Mouse (Mus musculus) ES-E14 (cell line): Measurements from ENCODE around the gene Mapk6.

Source experiments
- HCFC1 ChIP-seq: IDR thresholded peaks from 2 replicates; pipeline ENCODE4 v1.6.1; 2012; ENCODE audit warnings: low read length, inconsistent platforms, borderline replicate concordance; ENCODE audit not compliant: insufficient read depth
- ZC3H11A ChIP-seq: IDR thresholded peaks from 2 replicates; pipeline ENCODE4 v1.6.1; 2012; ENCODE audit warnings: low read depth, mild to moderate bottlenecking, inconsistent platforms, low read length, borderline replicate concordance

- TF ChIP-seq ZC3H11A, result no peak
- TF ChIP-seq HCFC1, result no peak
Observed at GRCm38 (mm10) chr9:75434172-75434793, 24.5 kb upstream of the Mapk6 start.
